Mouse (Mus musculus) kidney, postnatal 4 days (tissue): ENCODE data around the gene Btnl2.

Experiments used
- DNase-seq, 2 experiments: peaks; one replicate each; pipeline ENCODE4 v3.0.0; 2021; ENCODE audit warnings: mixed read lengths in 2 of 2

Btnl2 gene

DNA sequence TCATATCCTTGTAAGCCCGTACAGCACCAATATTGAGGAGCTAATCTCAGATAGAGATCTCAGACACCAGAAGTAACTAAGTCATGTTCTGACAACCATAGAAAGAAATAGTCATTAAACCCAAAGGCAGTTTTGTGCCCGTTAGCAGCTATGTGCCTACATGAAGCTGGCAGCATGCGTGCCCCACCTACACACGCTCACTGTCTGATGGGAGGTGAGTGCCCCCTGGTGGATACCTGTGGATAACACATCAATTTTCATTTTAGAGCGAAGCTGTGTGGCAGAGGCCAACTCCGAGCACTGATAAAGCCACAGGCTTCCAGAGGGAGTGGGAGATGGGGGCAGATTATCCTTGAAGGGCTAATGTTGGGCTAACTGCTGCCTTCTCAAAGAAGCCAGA is 56.5 kb downstream of the Btnl2 start:
- peak; percentile 65 to 66 for DNase-seq
